Mouse (Mus musculus) liver, embryonic 14.5 days (tissue): Measurements from ENCODE around the gene Adgrb2. TPM values are rescaled to one million over a fixed set of nuclear protein-coding genes. Genes with fewer than 3 reads are reported as not detected.
A peak's percentile ranks its signal among the peaks of the same experiment; 100 is the strongest.

ENCODE experiments used
- ATAC-seq: fragments of 200-750 bp; cut with Nextera tagmentation; 2 replicates; pipeline ENCODE4 v1.8.0; 2017; ENCODE audit warnings: moderate number of reproducible peaks, mild to moderate bottlenecking, moderate library complexity; ENCODE audit not compliant: insufficient read depth
- DNase-seq, 3 experiments: peaks; one replicate each; pipeline ENCODE4 v3.0.0-alpha.2; 2012 to 2013; ENCODE audit warnings: low read depth in 3 of 3, low spot score in 3 of 3
- H3K27ac ChIP-seq: fragments of 300-500 bp; sonication (generic); 2 replicates; pipeline ENCODE4 v1.5.1; 2014; ENCODE audit warnings: moderate library complexity, mild to moderate bottlenecking, control low read depth, inconsistent platforms
- H3K27me3 ChIP-seq: fragments of 300-500 bp; sonication (generic); 2 replicates; pipeline ENCODE4 v1.6.1; 2014; ENCODE audit warnings: mild to moderate bottlenecking, low read length, moderate library complexity; ENCODE audit not compliant: control insufficient read depth, insufficient read depth
- H3K36me3 ChIP-seq: fragments of 300-500 bp; sonication (generic); replicated peaks from 2 replicates; pipeline ENCODE4 v1.6.1; 2014; ENCODE audit warnings: low read depth; ENCODE audit not compliant: control insufficient read depth, insufficient read depth
- H3K4me1 ChIP-seq, 2 experiments: fragments of 200-500 bp in 1 of 2; fragments of 300-500 bp in 1 of 2; sonication (generic) in 1 of 2; replicated peaks; 2 replicates each; pipeline ENCODE4 v1.6.1; 2012 to 2014; ENCODE audit warnings: antibody characterized with exemption in 1 of 2, inconsistent platforms in 1 of 2, low read length in 1 of 2; ENCODE audit not compliant: control insufficient read depth in 2 of 2, insufficient read depth in 2 of 2
- H3K4me2 ChIP-seq: fragments of 300-500 bp; sonication (generic); 2 replicates; pipeline ENCODE4 v1.6.1; 2014; ENCODE audit warnings: low read depth, mild to moderate bottlenecking, control low read depth, moderate library complexity
- H3K4me3 ChIP-seq, 2 experiments: fragments of 200-500 bp in 1 of 2; fragments of 300-500 bp in 1 of 2; sonication (generic) in 1 of 2; 2 replicates each; pipeline ENCODE4 v1.5.1; 2012 to 2014; ENCODE audit warnings: low read depth in 2 of 2, low read length in 2 of 2, mild to moderate bottlenecking in 2 of 2, control low read depth in 1 of 2, inconsistent platforms in 1 of 2, moderate library complexity in 1 of 2; ENCODE audit not compliant: insufficient read depth in 1 of 2
- H3K9ac ChIP-seq: fragments of 300-500 bp; sonication (generic); replicated peaks from 2 replicates; pipeline ENCODE4 v1.6.1; 2014; ENCODE audit warnings: mild to moderate bottlenecking, control low read depth, moderate library complexity
- H3K9me3 ChIP-seq: fragments of 300-500 bp; sonication (generic); 2 replicates; pipeline ENCODE4 v1.6.1; 2016; ENCODE audit warnings: low read length, mixed read lengths; ENCODE audit not compliant: control insufficient read depth
- CTCF ChIP-seq: IDR thresholded peaks from 2 replicates; pipeline ENCODE4 v1.5.1; 2016; ENCODE audit warnings: antibody characterized with exemption, low read depth, control low read depth
- EP300 ChIP-seq: IDR thresholded peaks from 2 replicates; pipeline ENCODE4 v1.6.1; 2016; ENCODE audit warnings: antibody characterized with exemption, low read depth
- WGBS: fragments of 180-500 bp; shearing (Covaris S2); extraction: QIAGEN DNeasy Blood & Tissue Kit; methylation state at CpG from one replicate; pipeline ENCODE4 v1.1.7; 2014; ENCODE audit not compliant: insufficient replicate concordance; 5-methylcytosine and 5-hydroxymethylcytosine counted together
- polyA plus RNA-seq, 2 experiments: library from polyadenylated mRNA; depleted of rRNA in 1 of 2; stranded (reverse) in 1 of 2; unstranded in 1 of 2; fragments of >200 nt; fragmentation: Nextera tagmentation in 1 of 2; extraction: Ambion mirVana in 1 of 2; gene quantifications; 2 replicates each; pipeline versions ENCODE4 v1.2.1 to v1.2.3; 2012 to 2014

The Adgrb2 gene
- polyA plus RNA-seq, 2 experiments: 0.15 to 0.22 TPM

DNA sequence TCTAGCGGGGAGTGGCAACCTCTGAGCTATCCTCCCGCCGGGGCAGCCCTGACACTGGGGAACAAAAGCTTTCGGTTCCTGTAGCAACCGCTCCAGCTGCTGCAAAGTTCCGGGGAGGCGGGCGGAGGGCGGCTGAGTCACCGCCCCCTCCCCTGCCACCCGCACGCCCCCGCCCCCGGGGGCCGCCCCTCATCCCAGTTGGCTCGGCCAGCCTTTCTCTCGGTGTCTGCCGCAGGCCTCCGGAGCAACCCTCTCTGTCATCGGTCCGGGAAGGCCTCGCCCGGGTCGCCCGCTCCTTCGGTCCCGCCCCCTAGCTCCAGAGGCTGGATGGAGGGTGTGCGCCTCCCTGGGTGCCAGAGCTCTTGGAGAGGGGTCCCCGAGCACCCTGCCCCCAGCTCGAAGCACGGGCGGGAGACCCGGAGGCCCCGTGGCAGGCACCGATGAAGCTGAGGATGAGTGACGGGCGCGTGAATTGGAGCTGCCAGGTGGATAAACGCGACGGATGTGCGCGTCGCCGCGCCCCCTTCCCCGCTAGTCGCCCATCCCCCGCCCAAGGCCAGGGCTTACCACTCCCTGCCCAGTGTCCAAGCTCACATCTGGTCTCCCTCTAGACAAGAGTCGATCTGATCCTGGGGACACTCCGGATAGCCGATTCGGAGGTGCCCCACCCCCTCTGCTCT is 3.3 kb downstream of the Adgrb2 start:
- no peak overlapping the region for H3K9ac ChIP-seq
- 1% methylated on average over 52 of the region's 53 CpGs for WGBS
- H3K9me3 ChIP-seq: no peaks in the 10 kb centered on the region
- peaks cover 64% of the 10 kb centered on the region for H3K27me3 ChIP-seq
- TF ChIP-seq CTCF (no peak), EP300 (no peak)
- H3K4me2 ChIP-seq: peak overlapping the region; percentile 38
- peak overlapping the region in 1 of 2 experiments; percentile 39; a peak in 2 of 4 replicates for H3K4me3 ChIP-seq
- H3K4me1 ChIP-seq: no peaks in the 10 kb centered on the region
- DNase-seq: no peak
- no peaks in the 10 kb centered on the region for H3K36me3 ChIP-seq
- ATAC-seq: no peak
- H3K27ac ChIP-seq: no peak overlapping the region

DNA sequence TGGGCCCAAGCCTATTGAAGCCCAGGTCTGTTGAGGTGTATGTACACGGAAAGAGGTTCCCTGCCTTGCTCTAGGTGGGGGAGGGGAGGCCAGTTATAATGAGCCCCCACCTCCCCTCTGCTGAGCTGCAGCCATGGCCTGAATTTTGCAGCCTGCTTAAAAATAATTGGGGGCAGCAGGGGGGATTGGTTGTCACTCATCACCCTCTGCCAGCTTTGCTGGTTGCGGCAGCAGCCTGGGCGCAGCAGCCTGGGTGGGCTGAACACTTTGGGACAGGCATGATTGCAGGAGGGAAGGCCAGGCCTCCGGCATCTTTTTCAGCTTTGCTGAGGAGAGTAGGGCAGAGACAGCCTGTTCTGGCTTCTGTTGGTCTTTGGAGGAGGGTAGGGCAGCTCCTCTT is 5.3 kb downstream of the Adgrb2 start:
- H3K27ac ChIP-seq: no peak overlapping the region
- H3K27me3 ChIP-seq: peaks cover 45% of the 10 kb centered on the region
- WGBS: 80% methylated on average over 4 of the region's 4 CpGs
- no peak overlapping the region for H3K4me3 ChIP-seq
- no peak for TF ChIP-seq EP300
- no peak for TF ChIP-seq CTCF
- no peak overlapping the region for H3K4me2 ChIP-seq
- H3K36me3 ChIP-seq: no peaks in the 10 kb centered on the region
- ATAC-seq: no peak
- DNase-seq: no peak
- no peaks in the 10 kb centered on the region for H3K9me3 ChIP-seq
- no peaks in the 10 kb centered on the region for H3K4me1 ChIP-seq
- H3K9ac ChIP-seq: no peak overlapping the region

DNA sequence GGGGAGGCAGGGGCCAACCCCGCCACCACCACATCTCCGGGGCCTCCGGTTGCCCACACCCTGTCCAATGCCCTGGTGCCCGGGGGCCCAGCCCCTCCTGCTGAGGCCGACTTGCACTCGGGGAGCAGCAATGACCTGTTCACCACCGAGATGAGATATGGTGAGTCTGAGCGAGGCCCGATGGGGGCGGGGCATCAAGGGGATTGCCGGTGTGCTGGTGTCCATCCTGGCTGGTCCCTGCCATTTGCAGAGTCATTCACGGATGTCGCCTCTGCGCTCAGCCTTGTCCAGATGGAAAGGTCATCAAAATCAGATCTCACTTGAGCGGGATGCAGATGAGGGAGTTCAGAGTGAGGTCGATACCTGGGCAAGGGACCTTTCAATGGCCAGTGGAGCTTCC is 8.1 kb downstream of the Adgrb2 start:
- no peak for ATAC-seq
- peaks cover 17% of the 10 kb centered on the region for H3K27me3 ChIP-seq
- H3K36me3 ChIP-seq: no peaks in the 10 kb centered on the region
- no peaks in the 10 kb centered on the region for H3K4me1 ChIP-seq
- no peak overlapping the region for H3K27ac ChIP-seq
- TF ChIP-seq EP300 (no peak), CTCF (no peak)
- no peak overlapping the region for H3K4me3 ChIP-seq
- no peak overlapping the region for H3K9ac ChIP-seq
- H3K4me2 ChIP-seq: no peak overlapping the region
- 54% methylated on average over 16 of the region's 16 CpGs for WGBS
- no peak for DNase-seq
- H3K9me3 ChIP-seq: no peaks in the 10 kb centered on the region

DNA sequence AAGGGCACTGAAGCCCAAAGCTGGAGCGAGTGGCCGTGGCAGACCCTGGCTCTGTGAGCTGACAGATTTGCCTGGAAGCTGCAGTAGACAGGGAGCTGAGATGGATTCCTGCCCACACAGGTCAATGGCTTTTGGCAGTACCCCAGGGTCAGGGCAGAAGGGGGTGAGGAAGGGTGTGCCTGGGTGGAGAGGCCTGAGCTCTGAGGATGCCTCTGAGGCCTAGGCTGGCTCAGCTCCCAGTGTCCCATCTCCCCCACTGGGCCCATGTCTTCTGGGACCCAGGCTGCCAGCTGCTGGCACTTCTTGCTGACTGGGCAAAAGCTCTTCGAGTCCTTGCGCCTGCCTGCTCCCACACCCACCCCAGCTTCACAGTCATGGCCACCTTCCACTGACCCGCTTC is 8.5 kb downstream of the Adgrb2 start:
- H3K4me2 ChIP-seq: no peak overlapping the region
- no peak for TF ChIP-seq EP300
- no peak for TF ChIP-seq CTCF
- no peaks in the 10 kb centered on the region for H3K36me3 ChIP-seq
- H3K27ac ChIP-seq: no peak overlapping the region
- DNase-seq (no peak), ATAC-seq (no peak)
- H3K27me3 ChIP-seq: peaks cover 12% of the 10 kb centered on the region
- no peaks in the 10 kb centered on the region for H3K9me3 ChIP-seq
- H3K4me3 ChIP-seq: no peak overlapping the region
- WGBS: 74% methylated on average over 5 of the region's 5 CpGs
- no peaks in the 10 kb centered on the region for H3K4me1 ChIP-seq
- no peak overlapping the region for H3K9ac ChIP-seq

DNA sequence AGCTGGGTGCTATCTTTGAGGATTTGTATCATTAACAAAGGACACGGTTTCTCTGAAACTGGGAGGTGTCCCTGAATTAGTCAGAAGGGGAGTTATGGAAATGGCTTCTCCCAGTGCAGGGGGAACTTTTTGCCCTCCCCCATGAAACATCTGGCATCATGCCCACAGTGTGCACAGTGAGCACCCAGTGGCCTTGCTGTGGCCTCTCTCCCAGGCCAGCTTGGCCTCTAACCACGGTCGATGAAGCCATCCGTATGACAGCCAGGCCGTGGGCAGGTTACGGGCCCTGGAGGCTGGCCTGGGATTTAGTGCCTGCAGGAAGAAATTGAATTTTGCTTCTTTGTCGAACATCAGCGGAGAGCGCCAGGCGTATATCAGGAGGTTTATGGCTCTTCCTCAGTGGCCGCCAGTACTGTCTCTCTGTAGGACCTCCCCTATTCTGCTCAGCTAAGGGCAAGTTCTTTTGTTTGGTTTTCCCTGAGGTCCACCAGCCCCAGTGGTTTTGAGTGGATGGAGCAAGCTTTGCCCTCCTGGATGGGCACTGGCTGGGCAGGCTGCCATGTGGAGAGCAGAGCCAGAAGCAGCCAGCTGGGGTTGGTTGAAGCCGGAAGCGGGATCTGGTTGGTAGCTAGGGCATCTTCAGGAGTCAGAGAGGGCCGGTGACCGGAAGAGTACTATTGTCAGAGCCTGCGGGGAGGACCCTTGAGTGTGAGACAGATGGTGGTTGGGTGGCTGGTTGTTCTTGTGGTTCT is 9.4 kb downstream of the Adgrb2 start:
- no peak for ATAC-seq
- H3K27ac ChIP-seq: no peak overlapping the region
- no peak for TF ChIP-seq CTCF
- TF ChIP-seq EP300: no peak
- H3K4me1 ChIP-seq: no peaks in the 10 kb centered on the region
- no peak overlapping the region for H3K4me3 ChIP-seq
- no peak overlapping the region for H3K4me2 ChIP-seq
- H3K9ac ChIP-seq: no peak overlapping the region
- H3K9me3 ChIP-seq: no peaks in the 10 kb centered on the region
- no peaks in the 10 kb centered on the region for H3K36me3 ChIP-seq
- 71% methylated on average over 16 of the region's 16 CpGs for WGBS
- H3K27me3 ChIP-seq: peaks cover 3% of the 10 kb centered on the region; the same call in 1 of the 2 replicates
- DNase-seq: no peak
